Mouse (Mus musculus): ENCODE results near the gene Ank3. TPM values are rescaled to one million over a fixed set of nuclear protein-coding genes. Genes with fewer than 3 reads are reported as not detected.
A peak's percentile ranks its signal among the peaks of the same experiment; 100 is the strongest.

Ank3 gene
- total RNA-seq, 2 experiments from 2014 or later, result 88.7 to 108 TPM

- DNase-seq (ENCODE audit: low spot score in 2 of 2), result no peak
Observed at GRCm38 (mm10) chr10:69467182-69467581, 68.6 kb downstream of the Ank3 start.

GRCm38 (mm10) chr10:69471841-69472240 lies 73.3 kb downstream of the Ank3 start:
- no peak for DNase-seq (ENCODE audit: low spot score in 2 of 2)

DNA sequence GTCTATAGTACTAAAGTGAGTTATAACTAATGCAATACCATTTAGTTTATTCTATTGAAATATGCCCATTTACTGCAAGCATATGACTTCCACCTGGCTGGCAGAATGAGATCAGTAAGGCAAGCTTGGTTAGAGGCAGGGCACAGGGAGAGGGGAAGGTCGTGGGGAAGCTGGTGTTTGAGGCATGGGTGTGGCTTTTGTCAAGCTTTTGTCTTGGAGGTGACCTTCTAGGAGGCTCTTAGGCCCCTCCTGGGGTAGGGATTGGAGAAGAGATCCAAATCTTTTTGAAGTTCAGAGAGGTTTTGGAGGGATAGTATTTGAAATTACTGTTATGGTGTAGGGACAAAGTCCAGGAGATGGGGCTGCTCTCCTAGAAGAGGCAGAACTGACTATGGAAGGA lies 78.3 kb downstream of the Ank3 start:
- no peak for DNase-seq (ENCODE audit: low spot score in 2 of 2)

DNA sequence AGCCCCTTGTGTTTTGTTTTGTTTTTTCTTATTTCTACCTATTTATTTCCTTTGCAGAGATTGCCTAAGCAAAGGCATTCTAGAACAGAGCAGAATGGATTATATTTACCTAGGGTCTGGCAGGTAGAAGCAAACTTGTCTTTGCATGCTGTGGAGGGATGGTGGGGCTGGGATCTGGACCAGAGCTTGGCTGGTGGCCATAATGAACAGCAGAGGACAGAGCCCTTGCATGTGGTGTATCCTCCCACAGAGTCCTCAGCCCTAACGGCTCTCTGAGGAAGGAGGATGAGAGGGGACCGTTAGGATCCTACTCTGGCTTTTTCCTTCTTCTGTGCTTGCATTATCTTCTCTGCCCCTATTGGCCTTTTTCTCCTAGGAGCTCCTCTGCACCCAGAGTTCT lies 79.1 kb downstream of the Ank3 start:
- no peak for DNase-seq (ENCODE audit: low spot score in 2 of 2)

DNA sequence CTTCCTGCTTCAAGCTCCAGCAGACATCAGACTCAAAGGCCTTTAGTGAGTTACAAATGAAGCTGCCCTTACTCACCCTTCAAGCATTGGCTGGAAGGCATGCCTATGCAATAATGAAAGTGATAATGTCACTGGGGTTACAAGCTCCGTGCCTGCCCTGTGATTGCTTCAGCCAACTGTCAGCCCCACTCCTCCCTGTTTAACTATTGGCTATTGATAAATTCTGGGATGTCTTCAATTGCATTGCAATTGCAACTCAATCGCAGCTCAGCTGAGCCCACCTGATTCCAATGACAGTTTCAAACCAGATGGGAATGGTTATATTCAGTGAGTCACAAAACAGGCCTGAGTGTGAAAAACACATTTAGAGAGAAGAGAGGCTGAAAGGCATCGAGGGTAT lies 80.3 kb downstream of the Ank3 start:
- DNase-seq (ENCODE audit: low spot score in 2 of 2), result no peak

DNA sequence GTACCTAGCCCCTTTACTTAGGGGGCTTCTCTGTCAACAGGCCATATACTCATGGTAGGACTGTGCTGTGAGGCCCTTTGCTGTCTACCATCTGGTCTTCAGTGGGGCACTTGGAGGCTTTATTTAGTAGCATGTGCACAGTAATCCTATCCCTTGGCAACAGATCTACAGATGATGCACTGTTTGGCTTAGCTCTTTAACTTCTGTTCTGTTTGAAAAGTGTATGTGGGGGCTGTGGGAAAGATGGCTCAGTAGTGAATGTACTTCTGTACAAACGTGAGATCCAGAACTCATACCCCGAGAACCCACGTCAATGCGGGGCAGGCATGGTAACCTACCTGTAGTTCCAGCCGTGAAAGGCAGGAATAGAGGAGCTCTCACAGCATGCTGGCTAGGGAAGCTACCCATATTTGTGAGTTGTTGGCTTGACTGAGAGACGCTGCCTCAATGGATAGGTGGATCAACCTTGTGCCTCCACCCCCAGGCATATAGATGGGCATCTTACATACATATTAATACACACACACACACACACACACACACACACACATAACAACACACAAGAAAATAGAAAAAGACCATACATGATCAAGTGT lies 86.7 kb downstream of the Ank3 start:
- DNase-seq (ENCODE audit: low spot score in 2 of 2), result no peak

DNA sequence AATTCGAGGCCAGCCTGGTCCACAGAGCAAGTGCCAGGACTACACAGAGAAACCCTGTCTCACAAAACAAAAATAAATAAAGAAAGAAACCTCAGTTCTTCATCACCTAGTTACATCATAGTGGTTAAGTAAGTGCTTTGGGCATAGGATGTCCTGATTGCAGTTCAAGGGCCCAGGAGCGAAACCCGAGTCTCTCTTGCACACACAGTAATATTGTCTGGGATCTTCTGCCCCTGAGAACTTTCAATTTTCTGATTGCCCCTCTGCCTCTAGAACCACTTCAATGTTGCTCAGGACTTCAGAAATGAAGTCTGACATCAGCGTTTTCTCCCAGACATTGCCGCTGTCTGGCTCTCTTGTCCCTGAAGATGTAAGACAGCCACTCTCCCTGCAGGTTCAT lies 91.6 kb downstream of the Ank3 start:
- no peak for DNase-seq (ENCODE audit: low spot score in 2 of 2)

GRCm38 (mm10) chr10:69491975-69492374 lies 93.4 kb downstream of the Ank3 start:
- DNase-seq (ENCODE audit: low spot score in 2 of 2), result no peak

GRCm38 (mm10) chr10:69497382-69497781 lies 98.8 kb downstream of the Ank3 start:
- no peak for DNase-seq (ENCODE audit: low spot score in 2 of 2)

GRCm38 (mm10) chr10:69500171-69500860 lies 101.7 kb downstream of the Ank3 start:
- no peak for DNase-seq (ENCODE audit: low spot score in 2 of 2)

DNA sequence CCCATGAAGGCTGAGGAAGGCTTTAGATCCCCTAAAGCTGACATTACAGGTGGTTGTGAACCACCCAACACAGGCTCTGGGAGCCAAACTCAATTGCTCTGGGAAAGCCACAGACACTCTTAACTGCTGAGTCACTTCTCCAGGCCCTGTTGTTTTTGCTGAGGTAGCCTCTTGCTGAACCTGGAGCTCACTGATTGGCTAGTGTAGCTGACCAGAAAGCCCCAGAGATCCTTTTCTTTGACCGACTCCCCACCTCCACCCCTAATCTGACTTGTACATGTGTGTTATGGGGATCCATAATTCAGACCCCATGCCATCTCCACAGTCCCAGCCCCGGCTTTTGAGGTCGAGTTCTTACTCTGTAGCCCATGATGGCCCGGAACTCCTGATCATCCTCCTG lies 105.2 kb downstream of the Ank3 start:
- DNase-seq (ENCODE audit: low spot score in 2 of 2), result no peak

- DNase-seq (ENCODE audit: low spot score in 2 of 2), result no peak
Observed at GRCm38 (mm10) chr10:69507719-69508118, 109.1 kb downstream of the Ank3 start.

GRCm38 (mm10) chr10:69510392-69510791 lies 111.8 kb downstream of the Ank3 start:
- no peak for DNase-seq (ENCODE audit: low spot score in 2 of 2)

GRCm38 (mm10) chr10:69511234-69511633 lies 112.7 kb downstream of the Ank3 start:
- no peak for DNase-seq (ENCODE audit: low spot score in 2 of 2)

DNA sequence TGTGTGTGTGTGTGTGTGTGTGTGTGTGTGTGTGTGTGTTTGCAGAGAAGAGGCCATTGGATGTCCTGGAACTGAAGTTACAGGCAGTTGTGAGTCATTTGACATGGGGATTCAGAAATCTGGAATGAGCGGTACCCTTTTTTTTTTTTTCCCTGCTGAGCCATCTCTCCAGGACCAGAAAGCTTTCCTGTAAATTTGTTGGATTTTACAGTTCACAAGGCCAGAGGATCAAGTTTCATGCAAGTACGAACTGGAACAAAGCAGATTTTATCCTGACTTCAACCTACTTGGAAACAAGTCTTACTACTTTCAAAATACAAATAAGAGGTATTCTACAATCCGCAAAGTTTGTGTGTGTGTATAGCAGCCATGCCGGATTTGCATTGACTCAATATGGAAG lies 123.4 kb downstream of the Ank3 start:
- DNase-seq (ENCODE audit: low spot score in 2 of 2), result no peak

- no peak for DNase-seq (ENCODE audit: low spot score in 2 of 2)
Observed at GRCm38 (mm10) chr10:69523202-69523601, 124.6 kb downstream of the Ank3 start.

- no peak for DNase-seq (ENCODE audit: low spot score in 2 of 2)
Observed at GRCm38 (mm10) chr10:69527318-69527717, 128.7 kb downstream of the Ank3 start.

GRCm38 (mm10) chr10:69528746-69529145 lies 130.2 kb downstream of the Ank3 start:
- no peak for DNase-seq (ENCODE audit: low spot score in 2 of 2)

DNA sequence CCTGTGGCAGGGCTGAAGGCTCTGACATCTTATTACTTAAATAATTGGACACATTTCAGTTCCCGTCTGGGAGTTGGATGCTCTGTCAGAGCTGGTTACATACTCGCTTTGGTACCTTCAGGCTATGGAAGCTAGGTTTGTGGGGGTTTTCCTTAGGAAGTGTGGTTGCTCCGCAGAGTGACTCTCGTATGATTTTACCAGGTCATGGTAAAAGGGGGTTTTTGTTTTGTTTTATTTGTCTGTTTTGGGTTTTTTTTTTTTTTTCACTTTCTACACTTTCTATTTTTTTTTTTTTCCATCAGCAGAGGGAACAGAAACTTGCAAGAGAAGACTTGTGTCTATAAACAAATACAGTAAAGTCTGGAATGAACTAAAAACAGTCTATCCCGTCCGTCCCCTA lies 131.8 kb downstream of the Ank3 start:
- DNase-seq (ENCODE audit: low spot score in 2 of 2), result no peak

DNA sequence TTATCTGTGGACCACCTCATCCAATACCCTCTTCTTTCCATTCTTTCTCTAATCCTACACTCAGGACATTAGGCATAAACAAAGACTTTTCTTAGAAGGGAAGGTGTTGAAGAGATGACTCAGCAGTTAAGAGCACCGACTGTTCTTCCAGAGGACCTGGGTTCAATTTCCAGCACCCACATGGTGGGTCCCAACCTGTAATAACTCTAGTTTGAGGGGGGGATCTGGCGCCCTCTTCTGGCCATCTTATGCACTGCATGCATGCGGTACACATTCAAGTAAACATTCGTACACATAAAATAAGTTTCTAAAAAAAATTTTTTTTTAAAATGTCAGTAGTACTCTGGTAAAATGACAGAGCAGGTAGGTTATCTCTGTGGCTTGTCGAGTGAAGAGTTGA lies 133.0 kb downstream of the Ank3 start:
- DNase-seq (ENCODE audit: low spot score in 2 of 2), result no peak

DNA sequence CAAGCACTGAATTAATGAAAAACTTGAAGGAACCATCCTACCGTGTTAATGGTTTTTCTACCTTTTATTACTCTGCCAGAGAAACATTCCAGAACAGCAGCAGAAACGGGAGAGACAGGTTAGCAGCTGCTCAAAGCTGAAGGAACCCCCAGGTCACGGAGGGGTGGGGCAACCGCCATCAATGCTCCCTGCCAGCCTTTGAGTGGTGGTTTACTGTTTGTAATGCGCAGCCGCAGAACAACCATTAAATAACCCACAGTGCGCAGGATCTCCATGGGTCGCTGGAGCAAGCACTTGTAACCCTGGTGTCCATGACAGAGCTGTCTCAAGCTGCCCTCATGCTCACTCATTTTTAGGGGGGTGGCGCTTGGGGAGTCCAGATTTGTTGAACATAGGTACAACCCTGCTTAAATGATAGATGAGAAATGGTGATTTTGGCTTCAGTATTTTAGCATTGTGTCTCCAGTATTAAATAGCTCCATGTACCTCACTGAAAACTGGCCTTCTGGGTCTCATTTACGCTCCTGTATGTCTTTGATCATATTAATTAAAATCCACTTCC lies 133.7 kb downstream of the Ank3 start:
- no peak for DNase-seq (ENCODE audit: low spot score in 2 of 2)

GRCm38 (mm10) chr10:69533505-69534388 lies 135.2 kb downstream of the Ank3 start:
- DNase-seq (ENCODE audit: low spot score in 2 of 2), result peak; percentile 21 to 57
